ENCODE assay signal across 20 mouse cellular contexts in genomic region chr7:25387811-25388440, GRCm38 (mm10). TPM values are rescaled to one million over a fixed set of nuclear protein-coding genes. Genes with fewer than 3 reads are reported as not detected.
DNase-seq lines count a peak whose midpoint lies in the region; ATAC-seq and TF ChIP-seq lines count a peak whose summit lies in the region.
"Had no signal": no experiment of that assay in that cellular context is flagged by ENCODE, and none has a peak within 500 bp of the region (broad histone marks: within the 10 kb centered on the region; RNA-seq: fewer than 3 reads in every experiment).

No protein-coding gene starts in this region.

- 0 out of 2 replicates have a peak, but pooled peaks cover 5% of the 10 kb centered on the region for H3K27me3 ChIP-seq in heart, embryonic 11.5 days (ENCODE audit: control insufficient read depth, insufficient read depth, low read length)
- no peaks in the 10 kb centered on the region for H3K27me3 ChIP-seq in lung, postnatal 0 days (replicated peaks; ENCODE audit: insufficient read depth, low read length)
- H3K27me3 ChIP-seq: hindbrain, embryonic 15.5 days had no signal

- H3K27ac ChIP-seq in heart, embryonic 11.5 days (ENCODE audit: low read depth, low read length): no peak overlapping the region
- H3K27ac ChIP-seq in lung, postnatal 0 days (ENCODE audit: low read length): peak overlapping the region; percentile 83
- H3K27ac ChIP-seq: hindbrain, embryonic 15.5 days; liver, embryonic 14.5 days had no signal

- no peak for ATAC-seq in heart, embryonic 11.5 days (replicated peaks; ENCODE audit: insufficient number of reproducible peaks, low FRiP score, low TSS enrichment)
- ATAC-seq in lung, postnatal 0 days: no peak
- ATAC-seq: activated CD4-positive, CD25-positive, alpha-beta regulatory T cell, adult 4 months; forebrain, embryonic 16.5 days had no signal

- DNase-seq in adrenal gland, adult (ENCODE audit: inconsistent age in 2 of 2, low spot score in 1 of 2): peak; percentile 78 to 91
- DNase-seq in adrenal gland, postnatal 4 days (ENCODE audit: low spot score in 2 of 2): no peak
- peak; percentile 94 for DNase-seq in heart, adult 11 months
- DNase-seq in lung, postnatal 0 days (ENCODE audit: low spot score): no peak
- DNase-seq in lung, adult 2 months: no peak
- DNase-seq in spleen, postnatal 10 days (ENCODE audit: low spot score in 2 of 2): no peak
- DNase-seq in embryo, embryonic 10 days (ENCODE audit: low spot score): no peak
- DNase-seq: gastrocnemius, postnatal 10 days; kidney, adult 18-20 months had no signal

- TF ChIP-seq EP300 in lung, postnatal 0 days (IDR thresholded peaks at IDR 0.05): no peak

- H3K4me1 ChIP-seq in heart, embryonic 11.5 days (ENCODE audit: control insufficient read depth, insufficient read depth, low read length): peaks cover 5% of the 10 kb centered on the region; the same call in 1 of the 2 replicates
- H3K4me1 ChIP-seq in lung, postnatal 0 days (ENCODE audit: insufficient read depth, low read depth, low read length): peaks cover 48% of the 10 kb centered on the region
- peaks cover 26% of the 10 kb centered on the region for H3K4me1 ChIP-seq in lung, adult 2 months (ENCODE audit: control insufficient read depth, insufficient read depth, low read length)

- H3K36me3 ChIP-seq in heart, embryonic 11.5 days (ENCODE audit: control insufficient read depth, insufficient read depth, low read length): peaks cover 2% of the 10 kb centered on the region; the same call in 1 of the 2 replicates
- peaks cover 6% of the 10 kb centered on the region; the same call in 1 of the 2 replicates for H3K36me3 ChIP-seq in lung, postnatal 0 days (ENCODE audit: insufficient read depth, low read length)

- TF ChIP-seq CTCF in lung, postnatal 0 days (IDR thresholded peaks at IDR 0.05): no peak
- TF ChIP-seq CTCF in lung, adult 2 months (IDR thresholded peaks at IDR 0.05; ENCODE audit: insufficient read depth, low read length): no peak

- WGBS in heart, embryonic 11.5 days (ENCODE audit: insufficient replicate concordance): 89% methylated on average over 18 of the region's 18 CpGs
- WGBS in lung, postnatal 0 days: 94% methylated on average over 18 of the region's 18 CpGs
- 85% methylated on average over 18 of the region's 18 CpGs for WGBS in lung, adult 2 months

- H3K4me2 ChIP-seq in heart, embryonic 11.5 days: no peak overlapping the region
- no peak overlapping the region for H3K4me2 ChIP-seq in lung, postnatal 0 days (replicated peaks; ENCODE audit: low read depth, low read length)
- H3K4me2 ChIP-seq: hindbrain, embryonic 15.5 days; midbrain, embryonic 11.5 days had no signal

- H3K4me3 ChIP-seq in heart, embryonic 11.5 days (ENCODE audit: low read depth, low read length): no peak overlapping the region
- no peak overlapping the region for H3K4me3 ChIP-seq in lung, postnatal 0 days (ENCODE audit: low read depth, low read length)
- H3K4me3 ChIP-seq in lung, adult 2 months (replicated peaks; ENCODE audit: extremely low read depth, low read depth, low read length): no peak overlapping the region
- H3K4me3 ChIP-seq: hindbrain, embryonic 15.5 days had no signal

- no peaks in the 10 kb centered on the region for H3K9me3 ChIP-seq in heart, embryonic 11.5 days (replicated peaks; ENCODE audit: control insufficient read depth, low read length)
- H3K9me3 ChIP-seq in lung, postnatal 0 days (ENCODE audit: low read length): no peaks in the 10 kb centered on the region
- H3K9me3 ChIP-seq: hindbrain, embryonic 15.5 days had no signal

- H3K9ac ChIP-seq in heart, embryonic 11.5 days (ENCODE audit: low read depth, low read length): no peak overlapping the region
- no peak overlapping the region for H3K9ac ChIP-seq in lung, postnatal 0 days (replicated peaks; ENCODE audit: low read depth)
- H3K9ac ChIP-seq: hindbrain, embryonic 15.5 days; liver, embryonic 14.5 days had no signal

- TF ChIP-seq POLR2A in lung, adult 2 months (IDR thresholded peaks at IDR 0.05; ENCODE audit: borderline replicate concordance, extremely low read depth, low read depth, low read length): no peak

RNA-seq across cellular contexts. Expression of gene Lipe, which starts 10.6 kb away (rescaled TPM):
- 100 to 1,000 TPM; 139 to 178 TPM for total RNA-seq in adrenal gland, postnatal 4 days (2021)
- polyA plus RNA-seq in heart, embryonic 11.5 days (2014; fragmentation: Nextera tagmentation; extraction: Ambion mirVana): 1.6 and 2.1 TPM in 2 replicates
- 19.8 and 21.4 TPM in 2 replicates for polyA plus RNA-seq in lung, postnatal 0 days (2015; fragmentation: Nextera tagmentation; extraction: Ambion mirVana)
- polyA plus RNA-seq in lung, adult 2 months (2012; rRNA removed): 90.2 and 103 TPM in 2 replicates

RNA-seq across cellular contexts. Expression of gene Cnfn, which starts 18.4 kb away (rescaled TPM):
- total RNA-seq in adrenal gland, postnatal 4 days (2021): not detected
- not detected in 2 replicates for polyA plus RNA-seq in heart, embryonic 11.5 days (2014; fragmentation: Nextera tagmentation; extraction: Ambion mirVana)
- not detected in 2 replicates for polyA plus RNA-seq in lung, postnatal 0 days (2015; fragmentation: Nextera tagmentation; extraction: Ambion mirVana)
- polyA plus RNA-seq in lung, adult 2 months (2012; rRNA removed): 0.53 and 1,347 TPM in 2 replicates
- total RNA-seq: gastrocnemius, postnatal 10 days had no signal
- polyA plus RNA-seq: activated CD4-positive, CD25-positive, alpha-beta regulatory T cell, adult 4 months; forebrain, embryonic 16.5 days; heart, embryonic 14.5 days; hindbrain, embryonic 15.5 days; large intestine, adult 2 months; limb, embryonic 11.5 days; liver, embryonic 14.5 days; midbrain, embryonic 11.5 days; neural tube, embryonic 14.5 days; stomach, embryonic 14.5 days had no signal

RNA-seq across cellular contexts. Expression of gene Cxcl17, which starts 24.8 kb away (rescaled TPM):
- not detected for total RNA-seq in adrenal gland, postnatal 4 days (2021)
- polyA plus RNA-seq in heart, embryonic 11.5 days (2014; fragmentation: Nextera tagmentation; extraction: Ambion mirVana): not detected in 2 replicates
- polyA plus RNA-seq in lung, postnatal 0 days (2015; fragmentation: Nextera tagmentation; extraction: Ambion mirVana): 31.9 and 38.1 TPM in 2 replicates
- 41.1 and 48.0 TPM in 2 replicates for polyA plus RNA-seq in lung, adult 2 months (2012; rRNA removed)
- total RNA-seq: gastrocnemius, postnatal 10 days had no signal
- polyA plus RNA-seq: activated CD4-positive, CD25-positive, alpha-beta regulatory T cell, adult 4 months; liver, embryonic 14.5 days had no signal

Comparison
In these comparisons a context has a peak if more than half of its experiments do, and no peak if none do; other contexts are left out.
1. DNase-seq: peak in adrenal gland, adult (2 of 2) and heart, adult 11 months (single experiment); none in adrenal gland, postnatal 4 days (0 of 2), lung, postnatal 0 days (single experiment), lung, adult 2 months (single experiment), spleen, postnatal 10 days (0 of 2) and embryo, embryonic 10 days (single experiment).
2. RNA of gene Cxcl17, which starts 24.8 kb away (polyA plus RNA-seq): 41.1 to 48.0 TPM in lung, adult 2 months and 31.9 to 38.1 TPM in lung, postnatal 0 days; not detected in heart, embryonic 11.5 days; every median in the first group is over 10 times any median in the second.